Mouse (Mus musculus) induced T-regulatory cell, adult 2 months (primary cell): ENCODE results near the gene Gm45140.
"Not testable (repeated sequence)": the region's sequence is repeated elsewhere in the genome, so short reads cannot be mapped to it uniquely, and the experiment has no call there.

ENCODE experiments used
- DNase-seq: peaks from one replicate; pipeline ENCODE4 v3.0.0-alpha.2; 2012; ENCODE audit warnings: low read depth

Gene Gm45140

GRCm38 (mm10) chr6:87775588-87776245 is 59.9 kb downstream of the Gm45140 start:
- DNase-seq = no peak

- DNase-seq = no peak
Measured at GRCm38 (mm10) chr6:87774909-87775308, 60.7 kb downstream of the Gm45140 start.

DNA sequence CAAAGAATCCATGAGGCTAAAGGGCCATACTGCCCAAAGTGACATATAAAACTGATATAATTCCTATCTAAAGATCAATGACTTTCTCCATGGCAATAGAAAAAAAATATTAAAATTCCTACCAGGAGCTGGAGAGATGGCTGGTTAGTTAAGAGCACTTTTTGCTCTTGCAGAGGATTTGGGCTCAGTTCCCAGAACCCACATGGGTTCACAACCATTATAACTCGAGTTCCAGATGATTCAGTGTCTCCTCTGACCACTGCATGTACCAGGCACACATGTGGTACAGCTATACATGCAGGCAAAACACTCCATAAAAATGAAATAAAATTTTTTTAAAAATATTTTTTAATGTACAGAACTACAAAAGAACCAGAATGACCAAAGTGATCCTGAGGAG is 61.1 kb downstream of the Gm45140 start:
- no peak for DNase-seq

- peak; percentile 28 for DNase-seq
Measured at GRCm38 (mm10) chr6:87770626-87771025, 65.0 kb downstream of the Gm45140 start.

GRCm38 (mm10) chr6:87764296-87764695 is 71.3 kb downstream of the Gm45140 start:
- DNase-seq = not testable (repeated sequence)

DNA sequence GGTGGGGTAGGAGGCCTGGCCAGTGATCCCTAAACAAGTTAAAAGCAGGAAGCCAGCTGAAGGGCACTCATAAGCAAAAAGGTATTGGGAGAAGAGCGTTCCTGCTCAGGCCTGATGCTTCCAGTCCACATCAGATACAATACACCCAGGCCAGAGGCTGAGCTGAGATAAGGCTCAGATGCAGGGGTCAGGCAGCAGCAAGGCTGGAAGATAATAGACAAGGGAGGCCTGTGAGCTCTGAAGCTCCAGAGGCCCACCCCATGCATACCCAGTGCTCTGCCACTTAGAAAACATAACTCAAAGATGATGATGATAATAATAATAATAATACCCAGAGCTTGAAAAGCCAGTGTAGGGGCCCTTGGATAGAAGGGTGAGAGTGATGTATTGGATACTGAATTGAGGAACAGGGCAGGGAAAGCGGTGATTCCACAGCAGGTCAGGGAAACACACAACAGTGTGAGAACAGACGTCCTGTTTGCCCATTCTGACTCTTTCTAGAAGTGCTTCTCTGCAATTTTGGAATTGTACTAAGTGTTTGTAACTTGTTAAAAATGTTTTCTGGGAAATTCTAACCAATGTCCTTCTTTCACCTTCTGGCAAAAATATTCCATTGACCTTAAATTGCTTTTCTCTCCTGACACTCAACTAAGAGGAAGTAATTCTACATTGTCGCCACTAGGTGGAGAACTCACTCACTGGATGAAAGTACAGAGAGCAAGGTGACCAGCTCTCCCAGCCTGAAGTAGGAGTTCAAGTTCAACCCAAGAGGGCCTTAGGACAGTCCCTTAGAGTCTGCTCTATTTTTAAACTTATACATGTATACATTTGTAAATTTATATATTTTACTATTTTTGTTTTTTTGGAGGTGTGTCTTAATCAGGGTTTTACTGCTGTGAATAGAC is 72.0 kb downstream of the Gm45140 start:
- peak; percentile 67 for DNase-seq

- DNase-seq = no peak
Measured at GRCm38 (mm10) chr6:87762161-87762560, 73.4 kb downstream of the Gm45140 start.

- no peak for DNase-seq
Measured at GRCm38 (mm10) chr6:87759850-87760249, 75.7 kb downstream of the Gm45140 start.

DNA sequence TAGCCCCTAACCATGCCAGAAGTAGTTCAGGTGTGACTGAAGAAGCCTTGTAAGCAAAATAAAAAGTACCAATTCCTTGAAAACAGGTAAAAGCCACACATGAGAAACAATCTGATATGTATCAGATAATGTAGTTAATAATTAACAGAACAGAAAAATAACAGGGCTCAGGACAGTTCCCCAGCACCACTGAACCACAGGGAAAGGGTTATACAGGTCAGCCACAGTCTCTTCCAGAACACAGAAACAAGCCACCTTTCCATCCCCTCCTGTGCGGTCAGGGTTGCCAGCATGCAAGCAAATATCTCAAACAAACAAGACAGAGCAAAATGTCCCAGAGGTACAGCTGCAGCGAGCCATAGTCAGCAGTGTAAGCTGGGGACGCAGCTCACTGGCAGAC is 76.2 kb downstream of the Gm45140 start:
- no peak for DNase-seq

- no peak for DNase-seq
Measured at GRCm38 (mm10) chr6:87756896-87757295, 78.7 kb downstream of the Gm45140 start.

DNA sequence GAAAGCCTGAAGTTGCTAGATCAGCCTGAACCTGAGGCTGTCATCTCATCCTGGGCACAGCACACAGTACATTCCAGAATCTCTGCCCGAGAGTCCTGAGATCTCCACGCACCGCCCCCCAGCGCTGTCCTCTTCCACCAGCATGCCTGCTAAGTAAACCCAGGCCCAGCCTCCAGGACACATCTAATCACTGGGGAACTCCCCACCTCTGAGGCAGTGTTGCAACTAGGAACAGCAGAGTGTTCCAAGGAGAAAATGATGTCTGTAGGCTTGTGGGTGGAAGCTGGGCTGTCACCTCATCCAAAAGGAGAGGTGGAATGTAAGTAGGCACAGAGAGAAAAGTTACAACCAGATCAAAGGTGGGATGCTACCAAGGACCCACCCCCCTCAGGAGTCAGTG is 80.4 kb downstream of the Gm45140 start:
- DNase-seq = no peak

DNA sequence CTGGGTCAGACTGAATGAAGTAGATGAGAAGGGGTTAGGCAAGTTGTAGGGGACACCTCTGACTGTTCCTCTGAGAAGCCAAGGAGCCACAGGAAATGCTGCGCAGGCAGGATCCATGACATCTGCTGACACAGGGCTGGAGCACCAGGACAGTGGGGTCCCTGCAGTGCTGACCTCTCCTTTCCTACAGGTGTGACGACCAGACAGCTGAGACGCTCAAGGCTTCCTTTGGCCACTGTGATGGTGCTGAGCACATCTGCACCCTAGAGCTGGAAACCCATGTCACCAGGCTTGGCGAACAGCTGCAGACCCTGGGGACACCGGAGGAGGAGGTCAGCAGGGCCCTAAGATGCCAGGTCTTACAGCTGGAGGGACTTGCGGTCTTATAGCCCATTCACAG is 84.0 kb downstream of the Gm45140 start:
- no peak for DNase-seq

GRCm38 (mm10) chr6:87750184-87750910 is 85.2 kb downstream of the Gm45140 start:
- no peak for DNase-seq

DNA sequence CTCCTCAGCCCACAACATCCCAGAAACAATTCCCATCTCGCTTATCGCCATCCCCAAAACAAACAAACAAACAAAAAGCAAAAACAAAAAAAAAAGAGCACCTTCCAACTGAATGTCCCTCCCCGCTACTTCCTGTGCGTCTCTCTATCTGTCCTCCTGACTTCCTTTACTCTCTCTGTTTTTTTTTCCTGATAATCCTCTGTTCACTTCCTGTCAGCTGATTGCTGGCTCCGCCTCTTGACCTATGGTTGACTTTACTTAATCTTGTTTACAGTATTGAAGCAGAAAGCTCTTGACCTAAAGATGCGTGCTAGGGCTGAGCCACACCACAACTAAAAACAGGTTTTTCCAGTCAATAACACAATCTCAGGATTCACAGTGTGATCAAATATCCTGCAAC is 87.1 kb downstream of the Gm45140 start:
- no peak for DNase-seq

- DNase-seq = no peak
Measured at GRCm38 (mm10) chr6:87748078-87748477, 87.5 kb downstream of the Gm45140 start.

DNA sequence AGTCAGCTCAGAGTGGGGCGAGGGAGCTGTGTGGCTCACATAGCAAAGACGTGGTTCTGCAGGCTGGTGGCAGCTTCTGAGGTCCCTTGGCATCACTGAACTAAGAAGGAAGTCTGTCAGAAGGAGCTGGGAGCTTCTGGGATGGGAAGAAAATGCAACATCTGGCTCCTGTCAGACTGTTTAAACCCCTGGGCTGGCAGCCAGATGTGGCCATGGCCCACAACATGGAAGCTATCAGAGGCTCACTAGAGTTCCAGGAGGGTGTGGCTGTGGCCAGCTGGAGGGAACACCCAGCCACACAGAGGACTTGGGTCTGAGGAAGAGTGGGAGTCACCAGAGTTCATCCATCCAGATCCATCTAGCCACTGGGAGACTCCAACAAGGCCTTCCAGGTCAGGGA is 88.7 kb downstream of the Gm45140 start:
- DNase-seq = no peak

DNA sequence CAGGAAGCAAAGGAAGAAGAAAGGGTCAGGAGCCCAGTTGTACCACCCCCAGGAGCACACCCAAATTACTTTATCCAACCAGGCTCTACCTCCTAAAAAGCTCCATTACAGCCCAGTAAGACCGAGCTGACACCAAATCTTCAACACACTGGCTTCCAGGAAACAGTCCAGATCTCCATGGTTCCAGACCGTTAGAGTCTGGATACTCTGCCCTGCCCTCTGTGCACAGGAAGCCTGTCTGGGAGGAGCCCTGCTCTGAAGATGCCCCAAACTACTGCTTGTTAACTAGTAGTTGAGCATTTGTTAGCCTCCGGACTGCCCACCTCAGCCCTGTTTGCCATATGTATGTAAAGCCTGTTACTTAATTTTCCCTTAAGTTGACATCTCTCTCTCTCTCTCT is 89.5 kb downstream of the Gm45140 start:
- no peak for DNase-seq

GRCm38 (mm10) chr6:87745301-87745700 is 90.3 kb downstream of the Gm45140 start:
- no peak for DNase-seq

DNA sequence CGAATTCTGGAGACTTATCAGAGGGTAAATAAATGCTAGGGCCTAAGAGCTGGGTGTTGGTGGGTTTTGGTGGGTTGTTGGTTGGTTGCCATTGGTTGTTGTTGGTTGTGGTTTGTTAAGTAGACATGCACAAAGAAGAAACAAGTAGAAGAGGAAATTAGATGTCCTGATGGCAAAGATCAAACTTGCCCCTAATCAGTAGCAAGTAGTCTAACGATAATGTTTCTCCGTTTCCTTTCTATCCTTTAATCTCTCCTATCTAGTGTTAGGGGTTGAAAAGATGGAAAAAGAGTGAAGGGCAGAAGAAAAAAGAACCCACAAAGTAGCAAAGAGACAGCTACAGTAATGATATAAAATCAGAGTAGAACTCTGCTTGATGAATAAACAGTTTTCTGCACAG is 91.0 kb downstream of the Gm45140 start:
- no peak for DNase-seq

DNA sequence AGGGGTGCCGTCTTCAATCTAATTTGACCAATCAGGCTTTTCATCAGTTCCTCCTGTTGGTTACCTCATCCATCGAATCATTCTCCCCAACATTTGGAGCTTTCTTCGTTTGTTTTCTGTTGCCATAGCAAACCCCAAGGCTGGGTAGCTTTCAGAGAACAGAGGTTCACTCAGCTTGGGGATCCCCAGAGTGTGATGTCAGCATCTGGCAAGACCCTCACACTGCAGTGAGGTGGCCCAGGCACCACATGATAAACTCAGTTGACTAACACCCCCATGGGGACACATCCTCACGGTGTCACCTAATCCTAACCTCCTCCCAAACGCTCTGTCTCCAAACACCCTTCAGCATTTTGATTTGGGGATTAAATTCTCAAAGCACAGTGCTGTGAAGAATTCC is 92.3 kb downstream of the Gm45140 start:
- DNase-seq = no peak

- DNase-seq = peak; percentile 65
Measured at GRCm38 (mm10) chr6:87742804-87743203, 92.8 kb downstream of the Gm45140 start.

- DNase-seq = peak; percentile 50
Measured at GRCm38 (mm10) chr6:87741978-87742377, 93.6 kb downstream of the Gm45140 start.

- DNase-seq = no peak
Measured at GRCm38 (mm10) chr6:87740496-87740895, 95.1 kb downstream of the Gm45140 start.
